18 mouse cellular contexts compared by ENCODE assay signal in the genomic region with DNA sequence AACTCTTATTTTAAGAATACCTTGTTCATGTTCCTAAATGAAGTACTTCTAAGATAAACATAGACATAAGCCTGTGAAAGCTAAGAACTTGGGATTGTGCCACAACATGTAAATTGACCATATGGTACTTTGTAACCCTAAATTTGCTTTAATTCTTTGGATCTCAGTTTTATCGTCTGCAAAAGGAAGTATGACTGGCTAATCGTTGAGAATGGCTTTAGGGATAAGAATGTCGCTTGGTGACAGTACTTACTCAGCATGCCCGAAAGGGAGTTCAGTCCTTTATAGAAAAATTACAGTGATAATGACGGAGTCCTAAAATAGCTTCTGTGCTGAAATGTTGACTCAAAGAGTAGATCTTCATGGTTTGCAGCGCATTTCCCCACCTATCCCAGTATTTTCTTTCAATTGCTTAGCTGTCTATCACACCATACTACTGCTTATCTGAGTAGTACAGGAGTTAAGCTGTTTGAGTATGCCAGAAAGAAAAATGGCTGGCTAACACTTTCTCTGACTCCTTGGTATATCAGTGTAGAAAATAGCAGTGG.
DNase-seq lines count a peak whose midpoint lies in the region; ATAC-seq and TF ChIP-seq lines count a peak whose summit lies in the region.
"Had no signal": no experiment of that assay in that cellular context is flagged by ENCODE, and none has a peak within 500 bp of the region (broad histone marks: within the 10 kb centered on the region; RNA-seq: fewer than 3 reads in every experiment).

No protein-coding gene starts in this region.

- peak overlapping the region; percentile 39 for H3K27ac ChIP-seq in heart, embryonic 15.5 days
- H3K27ac ChIP-seq in MEL (ENCODE audit: control insufficient read depth, low read depth, low read length): no peak overlapping the region
- H3K27ac ChIP-seq in liver, embryonic 12.5 days: peak overlapping the region; percentile 67
- H3K27ac ChIP-seq in gastrocnemius, adult 2 months: no peak overlapping the region
- H3K27ac ChIP-seq: midbrain, embryonic 10.5 days; neural tube, embryonic 13.5 days had no signal

- TF ChIP-seq EP300 in MEL (IDR thresholded peaks at IDR 0.05; ENCODE audit: low read depth in 1 of 2, low read length in 2 of 2): peak; percentile 33 to 51; a peak in 2 of 4 replicates

- no peak for TF ChIP-seq CTCF in MEL (IDR thresholded peaks at IDR 0.05 in 2 of 3, conservative IDR thresholded peaks at IDR 0.05 in 1 of 3; ENCODE audit: control insufficient read depth in 1 of 3, insufficient read depth in 1 of 3, low read depth in 2 of 3, low read length in 3 of 3, poor library complexity in 1 of 3, severe bottlenecking in 1 of 3)
- no peak for TF ChIP-seq CTCF in brain, embryonic 14.5 days (IDR thresholded peaks at IDR 0.05; ENCODE audit: borderline replicate concordance, extremely low read depth, insufficient read depth, insufficient read length)
- TF ChIP-seq CTCF in gastrocnemius, adult 2 months (IDR thresholded peaks at IDR 0.05): no peak

- H3K27me3 ChIP-seq in heart, embryonic 15.5 days: no peaks in the 10 kb centered on the region
- H3K27me3 ChIP-seq in MEL (ENCODE audit: control insufficient read depth in 1 of 2, insufficient read depth in 2 of 2, low read length in 2 of 2): peaks cover 9 to 28% of the 10 kb centered on the region in 2 experiments
- no peaks in the 10 kb centered on the region for H3K27me3 ChIP-seq in liver, embryonic 12.5 days (replicated peaks)
- H3K27me3 ChIP-seq: neural tube, embryonic 13.5 days had no signal

- peaks cover 5% of the 10 kb centered on the region for H3K4me1 ChIP-seq in heart, embryonic 15.5 days (replicated peaks)
- peaks cover 3 to 4% of the 10 kb centered on the region in 2 experiments; a peak in 2 of 4 replicates for H3K4me1 ChIP-seq in MEL (ENCODE audit: control insufficient read depth in 1 of 2, insufficient read depth in 2 of 2, low read length in 2 of 2)
- H3K4me1 ChIP-seq in liver, embryonic 12.5 days: peaks cover 42% of the 10 kb centered on the region
- H3K4me1 ChIP-seq: midbrain, embryonic 10.5 days; neural tube, embryonic 13.5 days had no signal

- no peaks in the 10 kb centered on the region for H3K79me2 ChIP-seq in MEL (ENCODE audit: control insufficient read depth, insufficient read depth, low read length, poor library complexity)

- H3K4me3 ChIP-seq in heart, embryonic 15.5 days: no peak overlapping the region
- no peak overlapping the region for H3K4me3 ChIP-seq in MEL (ENCODE audit: control insufficient read depth in 1 of 2, insufficient read depth in 1 of 2, low read depth in 2 of 2, low read length in 2 of 2)
- no peak overlapping the region for H3K4me3 ChIP-seq in liver, embryonic 12.5 days
- H3K4me3 ChIP-seq in gastrocnemius, adult 2 months: no peak overlapping the region
- H3K4me3 ChIP-seq: midbrain, embryonic 10.5 days; neural tube, embryonic 13.5 days had no signal

- ATAC-seq in heart, embryonic 15.5 days (replicated peaks; ENCODE audit: insufficient number of reproducible peaks, insufficient read depth, low FRiP score, low read depth): no peak
- ATAC-seq in liver, embryonic 12.5 days: peak; percentile 89

- no peak for DNase-seq in heart, postnatal 14 days
- DNase-seq in MEL (ENCODE audit: low read depth, low spot score): peak; percentile 51
- peak; percentile 56 for DNase-seq in brain, embryonic 14.5 days (ENCODE audit: low read depth)
- no peak for DNase-seq in urinary bladder, postnatal 4 days (ENCODE audit: low spot score in 2 of 2)
- DNase-seq in thymus, postnatal 0 days (ENCODE audit: low spot score): no peak
- no peak for DNase-seq in gastrocnemius, adult 2 months
- DNase-seq: adrenal gland, postnatal 36 days; cerebellum, postnatal 36 days; gastrocnemius, postnatal 14 days; kidney, adult 8-10 months; kidney, postnatal 36 days; lung, adult 18-20 months; right cerebral cortex, postnatal 25 days; thymus, postnatal 36 days had no signal

- peaks cover 11% of the 10 kb centered on the region; the same call in 1 of the 2 replicates for H3K36me3 ChIP-seq in heart, embryonic 15.5 days
- H3K36me3 ChIP-seq in MEL (ENCODE audit: control insufficient read depth in 1 of 2, insufficient read depth in 2 of 2, low read length in 2 of 2): peaks cover 0 to 10% of the 10 kb centered on the region in 2 experiments; a peak in 2 of 4 replicates
- no peaks in the 10 kb centered on the region for H3K36me3 ChIP-seq in liver, embryonic 12.5 days

- no peak overlapping the region for H3K9ac ChIP-seq in heart, embryonic 15.5 days
- H3K9ac ChIP-seq in MEL (ENCODE audit: control insufficient read depth, low read depth, low read length, poor library complexity, severe bottlenecking): no peak overlapping the region
- H3K9ac ChIP-seq in liver, embryonic 12.5 days: no peak overlapping the region
- H3K9ac ChIP-seq: neural tube, embryonic 13.5 days had no signal

- H3K4me2 ChIP-seq in heart, embryonic 15.5 days: peak overlapping the region; percentile 2; the same call in 1 of the 2 replicates
- peak overlapping the region; percentile 37 for H3K4me2 ChIP-seq in liver, embryonic 12.5 days
- H3K4me2 ChIP-seq: neural tube, embryonic 13.5 days had no signal

- H3K9me3 ChIP-seq in heart, embryonic 15.5 days (replicated peaks): no peaks in the 10 kb centered on the region
- H3K9me3 ChIP-seq in MEL (replicated peaks; ENCODE audit: insufficient read depth, low read length): no peaks in the 10 kb centered on the region
- H3K9me3 ChIP-seq in liver, embryonic 12.5 days (replicated peaks): no peaks in the 10 kb centered on the region
- H3K9me3 ChIP-seq: midbrain, embryonic 10.5 days; neural tube, embryonic 13.5 days had no signal

- TF ChIP-seq POLR2A in MEL (IDR thresholded peaks at IDR 0.05; ENCODE audit: control insufficient read depth in 1 of 2, insufficient read depth in 1 of 2, low read depth in 1 of 2, low read length in 2 of 2, poor library complexity in 1 of 2): no peak
- no peak for TF ChIP-seq POLR2A in brain, embryonic 14.5 days (IDR thresholded peaks at IDR 0.05; ENCODE audit: borderline replicate concordance, extremely low read depth, insufficient read depth, insufficient read length, poor library complexity, severe bottlenecking)

- WGBS in heart, embryonic 15.5 days: 41% methylated on average over 6 of the region's 6 CpGs
- 34% methylated on average over 6 of the region's 6 CpGs for WGBS in liver, embryonic 12.5 days (ENCODE audit: insufficient replicate concordance)

- intact Hi-C loops in heart, postnatal 14 days (cut with DNase I): no loop called here
- intact Hi-C loops in gastrocnemius, adult 2 months (cut with DNase I): no loop called here

- TF ChIP-seq RAD21 in MEL (IDR thresholded peaks at IDR 0.05; ENCODE audit: low read depth, low read length): no peak

TF ChIP-seq in MEL, 35 proteins besides CTCF, POLR2A, EP300 and RAD21:
- peak; percentile 73; the same call in 1 of the 2 replicates for TF ChIP-seq MEF2A (IDR thresholded peaks at IDR 0.05; ENCODE audit: extremely low read depth, insufficient replicate concordance, low read depth, low read length, poor library complexity, severe bottlenecking)
- TF ChIP-seq ZNF384 (IDR thresholded peaks at IDR 0.05; ENCODE audit: low read depth, low read length): no peak

Comparison
In these comparisons a context has a peak if more than half of its experiments do, and no peak if none do; other contexts are left out.
1. H3K27ac ChIP-seq: peak in heart, embryonic 15.5 days (single experiment) and liver, embryonic 12.5 days (single experiment); none in MEL (single experiment) and gastrocnemius, adult 2 months (single experiment).
2. DNase-seq: peak in MEL (single experiment) and brain, embryonic 14.5 days (single experiment); none in heart, postnatal 14 days (0 of 2), urinary bladder, postnatal 4 days (0 of 2), thymus, postnatal 0 days (single experiment) and gastrocnemius, adult 2 months (single experiment).